Mouse (Mus musculus) E14TG2a.4 (cell line): ENCODE results near the gene Pigq.

Source experiments
- CTCF ChIP-seq: conservative IDR thresholded peaks from 2 replicates; pipeline ENCODE4 v1.5.1; 2014; ENCODE audit warnings: low read length
- POU5F1 ChIP-seq: IDR thresholded peaks from 2 replicates; pipeline ENCODE4 v1.6.1; 2014; ENCODE audit warnings: low read length, borderline replicate concordance

- TF ChIP-seq CTCF = peak; percentile 84
- no peak for TF ChIP-seq POU5F1
These were observed 59.1 kb downstream of the Pigq start for GRCm38 (mm10) chr17:25885636-25886035.
